Comparison of ENCODE assay signal across 27 mouse cellular contexts in genomic region chr6:53678307-53678706, GRCm38 (mm10).
"Had no signal": no experiment of that assay in that cellular context is flagged by ENCODE, and none has a peak within 500 bp of the region (broad histone marks: within the 10 kb centered on the region; RNA-seq: fewer than 3 reads in every experiment).

No protein-coding gene starts in this region.

- H3K9me3 ChIP-seq: heart, embryonic 13.5 days; heart, embryonic 15.5 days; hindbrain, embryonic 10.5 days; hindbrain, embryonic 12.5 days; intestine, embryonic 15.5 days; liver, embryonic 13.5 days; liver, embryonic 15.5 days had no signal

- H3K27me3 ChIP-seq: heart, embryonic 13.5 days; heart, embryonic 15.5 days; hindbrain, embryonic 12.5 days; intestine, embryonic 15.5 days; liver, embryonic 13.5 days; liver, embryonic 15.5 days had no signal

- H3K4me2 ChIP-seq: heart, embryonic 11.5 days; heart, embryonic 13.5 days; heart, embryonic 15.5 days; hindbrain, embryonic 12.5 days; hindbrain, embryonic 14.5 days; intestine, embryonic 15.5 days; liver, embryonic 11.5 days; liver, embryonic 13.5 days; liver, embryonic 15.5 days had no signal

- H3K27ac ChIP-seq: heart, adult 2 months; heart, embryonic 13.5 days; heart, embryonic 15.5 days; hindbrain, embryonic 10.5 days; hindbrain, embryonic 12.5 days; hindbrain, embryonic 14.5 days; intestine, embryonic 15.5 days; layer of hippocampus, adult 2 months; left cerebral cortex, adult 2 months; liver, embryonic 13.5 days; liver, embryonic 15.5 days had no signal

- H3K4me1 ChIP-seq: heart, embryonic 15.5 days; intestine, embryonic 15.5 days; liver, embryonic 13.5 days; liver, embryonic 15.5 days had no signal

- H3K36me3 ChIP-seq: heart, embryonic 15.5 days; hindbrain, embryonic 10.5 days; hindbrain, embryonic 12.5 days; intestine, embryonic 15.5 days; liver, embryonic 13.5 days; liver, embryonic 15.5 days had no signal

- DNase-seq: gastrocnemius, postnatal 14 days; gastrocnemius, postnatal 36 days; heart, adult 2 months; heart, postnatal 14 days; heart, postnatal 36 days; kidney, adult 18-20 months; kidney, adult 8-10 months; kidney, postnatal 10 days; kidney, postnatal 25 days; kidney, postnatal 4 days; liver; liver, embryonic 13.5 days; liver, postnatal 0 days had no signal

- H3K9ac ChIP-seq: heart, embryonic 13.5 days; heart, embryonic 15.5 days; hindbrain, embryonic 12.5 days; hindbrain, embryonic 14.5 days; intestine, embryonic 15.5 days; liver, embryonic 13.5 days; liver, embryonic 15.5 days; liver, postnatal 0 days had no signal

- H3K4me3 ChIP-seq: heart, adult 2 months; heart, embryonic 13.5 days; heart, embryonic 15.5 days; hindbrain, embryonic 10.5 days; hindbrain, embryonic 12.5 days; intestine, embryonic 15.5 days; layer of hippocampus, adult 2 months; left cerebral cortex, adult 2 months; liver, embryonic 13.5 days; liver, embryonic 15.5 days had no signal

- ATAC-seq: hindbrain, embryonic 16.5 days; inflammation-experienced regulatory T-cells, adult 6 months; intestine, embryonic 15.5 days; intestine, postnatal 0 days; liver, postnatal 0 days had no signal
